Mouse (Mus musculus): ENCODE results near the gene Actbl2. TPM values are rescaled to one million over a fixed set of nuclear protein-coding genes. Genes with fewer than 3 reads are reported as not detected.

Gene Actbl2
- not detected for total RNA-seq (2021)

DNA sequence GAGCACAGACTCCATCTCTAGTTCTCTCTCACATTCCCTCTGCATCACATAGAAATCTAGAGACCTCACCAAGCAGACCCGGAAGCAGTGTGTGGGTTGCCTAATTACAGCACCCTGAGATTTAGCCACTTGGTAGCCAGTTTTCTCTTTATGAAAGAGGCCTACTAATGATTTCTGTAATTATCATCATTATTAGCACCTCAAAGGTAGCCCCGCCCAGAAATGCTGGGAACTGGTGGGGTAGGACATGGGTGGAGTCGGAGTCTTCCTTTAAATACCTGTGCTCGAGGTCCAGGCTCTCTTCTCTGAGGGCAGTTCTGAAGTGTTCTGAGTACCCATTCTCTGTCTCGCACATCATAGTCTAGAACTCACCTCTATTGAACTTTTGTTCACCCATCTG is at the start of gene Actbl2:
Gene Actbl2, plus strand, starts transcription at position 301 of the 400 bp plus-strand sequence.
- DNase-seq, result no peak
- intact Hi-C loops (cut with DNase I), result no loop called here

DNA sequence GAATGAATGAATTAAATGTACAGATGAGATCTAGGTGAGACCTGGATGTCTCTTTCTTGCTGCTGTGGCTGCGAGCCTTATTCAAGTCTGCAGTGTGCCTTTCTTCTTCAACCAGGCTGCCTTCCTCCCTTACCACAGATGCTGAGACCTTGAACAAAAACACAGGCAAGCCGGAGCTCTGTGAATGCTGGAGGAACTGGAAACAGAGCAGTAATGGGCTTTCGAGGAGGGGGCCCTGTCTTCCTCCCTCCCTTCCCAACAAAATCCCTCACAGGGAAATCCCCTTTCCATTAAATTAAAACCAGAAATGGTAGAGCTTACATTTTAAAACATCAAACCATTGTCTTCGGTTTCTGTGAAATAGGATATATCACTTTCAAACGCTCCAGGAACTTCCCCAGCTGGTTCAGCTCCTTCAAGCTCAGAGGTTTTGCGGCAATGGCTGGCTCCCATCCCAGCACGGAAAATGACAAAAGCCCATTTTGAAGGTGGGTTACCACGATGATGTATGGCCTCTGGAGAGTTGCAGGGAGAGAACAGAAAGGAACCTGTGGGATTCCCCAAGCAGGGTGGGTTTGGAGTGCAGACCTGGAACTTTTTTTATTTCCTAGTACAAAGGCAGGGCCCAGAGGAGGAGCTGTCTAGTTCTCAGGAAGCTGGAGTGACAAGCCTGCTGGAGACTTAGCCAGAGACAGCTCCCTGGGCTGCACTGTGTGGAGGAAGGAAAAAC is 44.0 kb upstream of the Actbl2 start:
- intact Hi-C loops (cut with DNase I), result no loop called here
- peak in 1 of 2 experiments; percentile 4 for DNase-seq

DNA sequence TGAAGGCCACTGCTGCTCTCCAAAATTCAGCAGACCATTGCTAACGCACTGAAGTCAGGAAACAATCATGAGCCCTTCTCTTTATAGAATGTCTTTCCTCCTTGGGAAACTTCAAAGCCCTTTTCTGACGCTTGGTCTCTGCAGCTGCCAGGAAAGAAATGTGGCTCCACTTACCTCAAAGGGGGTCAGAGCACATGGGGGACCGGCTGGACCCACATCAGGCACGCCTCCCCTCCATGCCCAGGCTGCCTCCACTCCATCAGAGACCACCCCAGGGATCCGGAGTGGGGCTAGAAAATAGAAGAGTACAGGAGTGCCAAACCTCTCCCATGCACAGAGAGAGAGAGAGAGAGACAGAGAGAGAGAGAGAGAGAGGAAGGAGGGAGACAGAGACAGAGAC is 26.0 kb upstream of the Actbl2 start:
- DNase-seq, result no peak
- intact Hi-C loops (cut with DNase I), result no loop called here

DNA sequence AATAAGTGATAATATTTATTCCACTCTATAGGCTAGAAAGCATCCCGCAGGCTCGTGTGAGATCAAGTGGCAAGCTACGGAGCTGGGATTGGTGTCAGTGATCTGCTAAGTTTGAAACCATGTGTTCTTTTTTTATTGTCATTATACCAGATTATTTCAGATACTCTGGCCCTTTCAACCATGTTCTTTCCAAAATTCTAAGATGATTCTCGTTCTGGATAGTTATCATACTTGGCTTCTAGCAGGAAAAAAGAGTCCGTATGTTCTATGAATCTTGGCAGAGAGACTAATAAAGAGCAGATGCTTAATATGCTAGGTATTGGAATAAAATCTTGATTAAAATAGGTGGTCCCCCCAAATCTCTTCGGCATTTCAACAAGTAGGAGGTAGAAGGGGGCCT is 25.3 kb upstream of the Actbl2 start:
- no peak for DNase-seq
- intact Hi-C loops (cut with DNase I), result no loop called here

DNA sequence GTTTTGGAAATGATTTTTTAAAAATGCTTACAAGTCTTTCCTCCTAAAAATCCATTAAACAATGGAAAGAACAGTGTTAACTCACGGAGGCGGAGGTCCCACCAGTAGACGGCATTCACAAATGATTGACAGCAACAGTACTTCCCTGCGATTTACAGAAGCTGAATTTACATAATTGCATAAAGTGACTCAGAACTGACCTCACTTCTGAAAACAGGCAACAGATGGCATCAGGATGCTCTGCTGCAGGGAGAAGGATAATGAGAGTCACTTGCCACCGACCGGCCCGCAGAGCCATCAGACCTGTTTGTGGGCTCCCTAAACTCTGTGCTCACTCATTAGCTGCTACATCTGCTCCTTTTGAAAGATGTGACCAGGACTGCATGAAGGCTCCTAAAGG is 22.4 kb upstream of the Actbl2 start:
- intact Hi-C loops (cut with DNase I), result loop anchor here (10.0 kb wide), 1 partner anchor 368 kb away; no protein-coding TSS in a partner anchor
- no peak for DNase-seq

DNA sequence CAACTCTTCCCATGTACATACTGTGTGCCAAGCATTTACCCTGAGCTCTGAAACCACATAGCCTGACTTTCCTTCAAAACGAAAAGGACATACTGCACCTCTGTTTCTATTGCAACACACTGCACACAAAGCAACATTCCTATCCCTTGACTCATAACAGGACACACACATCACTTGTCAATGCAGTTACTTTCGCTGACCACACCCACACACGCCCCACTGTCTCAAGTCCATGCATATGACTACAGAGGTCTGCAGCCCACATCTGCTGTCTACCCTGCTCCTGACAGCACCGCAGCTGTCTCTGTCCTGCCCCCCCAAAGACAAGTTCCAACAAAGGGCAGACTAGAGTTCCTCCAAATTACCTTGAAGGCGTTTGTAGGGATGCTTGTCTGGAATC is 21.5 kb upstream of the Actbl2 start:
- intact Hi-C loops (cut with DNase I), result loop anchor here (10.0 kb wide), 1 partner anchor 369 kb away; no protein-coding TSS in a partner anchor
- no peak for DNase-seq

DNA sequence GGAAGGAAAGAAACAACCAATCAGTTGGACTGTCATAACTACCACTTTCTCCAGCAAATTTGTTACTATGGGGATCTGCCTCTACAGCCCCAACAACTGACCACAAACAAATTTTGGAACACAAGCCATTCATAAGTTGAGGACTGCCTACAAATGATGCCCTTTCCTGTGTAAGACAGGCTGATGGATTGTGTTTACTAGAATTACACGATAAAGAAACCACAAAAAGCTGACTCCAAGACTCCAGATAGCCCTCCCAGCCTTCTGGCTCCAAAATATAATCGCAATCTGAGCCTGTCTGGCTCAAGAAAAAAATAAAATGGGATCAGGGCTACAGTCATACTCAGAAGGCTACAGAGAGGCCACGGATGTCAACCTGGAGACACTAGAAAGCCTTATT is 20.2 kb upstream of the Actbl2 start:
- intact Hi-C loops (cut with DNase I), result loop anchor here (10.0 kb wide), 1 partner anchor 370 kb away; no protein-coding TSS in a partner anchor
- no peak for DNase-seq

DNA sequence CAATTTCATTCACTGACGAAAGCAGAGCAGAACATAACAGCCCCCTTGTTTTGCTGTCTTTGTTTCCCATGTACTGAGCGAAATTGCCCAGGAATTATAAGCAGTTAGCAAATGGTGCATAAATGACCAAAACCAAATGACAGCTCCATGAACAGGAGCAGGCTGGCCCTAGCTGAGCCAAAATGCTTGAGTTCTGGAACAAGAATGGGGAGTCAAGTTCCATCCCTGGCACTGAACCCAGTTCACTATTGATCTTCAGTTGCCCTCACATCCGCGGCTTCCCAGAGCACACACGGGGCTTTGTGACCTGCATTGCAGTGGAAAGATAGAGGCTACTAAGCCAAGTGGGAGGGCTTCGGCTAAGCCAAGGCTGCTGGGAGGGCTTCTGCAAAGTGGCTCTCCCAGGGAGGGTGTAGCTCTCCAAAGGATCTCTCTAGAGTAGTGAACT is 19.1 kb upstream of the Actbl2 start:
- intact Hi-C loops (cut with DNase I), result loop anchor here (5.0 to 10.0 kb wide), 2 partner anchors 371 to 1173 kb away; no protein-coding TSS in a partner anchor

DNA sequence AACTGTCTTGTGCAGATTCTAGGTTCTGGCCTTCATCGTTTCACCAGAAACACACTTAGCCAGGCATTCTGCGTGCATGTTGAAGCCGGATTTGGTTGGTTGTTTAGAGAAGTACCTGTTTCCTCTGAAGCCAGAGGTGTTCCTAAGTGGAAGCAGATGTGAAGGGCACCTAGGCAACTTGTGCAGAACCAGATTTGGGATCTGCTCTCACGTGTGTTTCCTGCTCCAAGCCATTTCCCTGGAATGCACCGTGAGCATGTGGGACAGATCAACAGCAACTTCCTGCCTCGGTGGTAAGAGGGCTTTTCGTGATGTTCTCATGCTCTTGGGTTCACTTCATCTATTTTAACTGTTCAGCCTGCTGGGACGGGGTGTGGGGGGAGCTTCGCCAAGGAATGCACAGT is 18.4 kb upstream of the Actbl2 start:
- DNase-seq, result no peak
- intact Hi-C loops (cut with DNase I), result loop anchor here (5.0 to 10.0 kb wide), 2 partner anchors 372 to 1174 kb away; no protein-coding TSS in a partner anchor

More for the DNA sequence above, 19.1 kb upstream of the Actbl2 start:
- peak; percentile 6 to 7 for DNase-seq

DNA sequence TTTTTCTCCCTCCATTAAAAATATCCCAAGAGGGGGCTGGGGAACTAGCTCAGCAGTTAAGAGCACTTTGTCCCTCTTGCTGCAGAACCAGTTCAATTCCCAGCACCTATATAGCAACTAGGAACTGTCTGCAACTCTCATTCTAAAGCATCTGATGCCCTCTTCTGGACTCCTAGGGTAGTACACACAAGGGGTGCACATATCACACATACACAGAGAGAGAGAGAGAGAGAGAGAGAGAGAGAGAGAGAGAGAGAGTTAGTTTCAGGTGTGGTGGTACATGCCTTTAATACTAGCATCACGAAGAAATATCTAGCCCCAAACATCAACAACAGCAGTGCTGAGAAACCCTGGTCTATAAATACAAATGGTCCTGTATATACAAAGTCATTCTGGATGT is 17.5 kb upstream of the Actbl2 start:
- intact Hi-C loops (cut with DNase I), result loop anchor here (5.0 to 10.0 kb wide), 2 partner anchors 372 to 1175 kb away; no protein-coding TSS in a partner anchor

DNA sequence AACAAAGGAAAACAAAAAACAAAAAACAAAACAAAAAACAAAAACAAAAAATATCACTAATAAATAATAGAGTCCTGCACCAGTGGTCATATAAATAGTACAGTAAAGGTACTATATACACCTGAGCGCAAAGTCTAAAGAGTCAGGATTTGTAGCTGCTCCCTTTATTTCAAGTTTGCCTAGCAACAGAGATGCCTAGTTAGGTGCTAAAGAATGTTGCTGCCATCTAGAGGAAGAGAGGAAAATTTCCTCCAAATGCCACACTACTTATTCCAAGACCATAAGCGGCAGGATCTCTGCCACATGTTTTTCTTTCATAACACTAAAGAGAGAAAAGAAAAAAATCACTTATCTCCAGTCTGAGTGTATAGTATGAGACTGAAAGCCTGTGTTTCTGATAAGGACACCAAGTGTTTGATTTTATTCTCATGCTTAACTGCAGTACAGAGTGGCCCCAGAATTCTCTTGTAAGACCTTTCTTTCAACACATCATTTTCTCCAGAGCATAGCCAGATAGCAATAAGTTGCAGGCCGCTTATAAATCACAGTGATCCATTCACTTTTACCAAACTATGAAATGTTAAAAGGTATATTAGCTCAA is 16.8 kb upstream of the Actbl2 start:
- intact Hi-C loops (cut with DNase I), result loop anchor here (1.0 to 10.0 kb wide), 6 partner anchors 173 to 1176 kb away; no protein-coding TSS in a partner anchor
- no peak for DNase-seq

More for the DNA sequence above, 17.5 kb upstream of the Actbl2 start:
- DNase-seq, result no peak

DNA sequence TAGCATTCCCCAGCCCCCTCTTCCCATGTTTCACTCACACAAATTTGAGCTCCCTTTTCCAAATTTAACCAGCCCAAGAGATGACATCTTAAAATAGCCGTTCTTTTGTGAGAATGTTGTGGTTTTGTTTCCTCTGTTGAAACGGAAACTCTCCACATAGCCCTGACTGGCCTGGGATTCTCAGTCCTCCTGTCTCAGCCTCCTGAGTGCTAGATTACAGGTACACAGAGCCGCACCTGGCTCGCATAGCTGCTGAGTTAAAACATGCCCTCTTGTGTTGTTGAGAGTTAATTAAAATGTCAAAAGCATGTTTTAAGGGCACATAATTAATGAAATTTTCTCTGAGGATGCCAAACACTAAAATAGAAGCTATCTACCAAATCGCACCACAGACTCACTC is 3.7 kb upstream of the Actbl2 start:
- intact Hi-C loops (cut with DNase I), result no loop called here
- no peak for DNase-seq

DNA sequence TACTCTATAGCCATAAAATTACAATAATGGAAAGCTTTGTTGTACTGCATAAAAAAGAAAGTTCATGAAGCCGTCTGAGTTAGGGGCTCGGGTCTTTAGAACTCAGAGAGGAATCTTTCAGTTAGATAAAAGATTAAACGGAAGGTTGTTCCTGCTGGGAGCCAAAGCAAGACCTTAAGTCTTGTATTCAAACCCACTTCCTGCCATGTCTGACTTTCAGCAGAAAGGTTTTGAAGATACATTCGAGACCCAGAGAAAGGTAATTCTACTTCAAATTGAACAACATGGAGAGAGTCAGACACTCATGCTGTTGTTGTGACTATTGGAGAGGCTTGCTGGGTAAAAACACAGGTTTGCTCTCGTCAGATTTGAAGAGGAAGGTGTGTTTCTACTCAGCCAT is 3.0 kb upstream of the Actbl2 start:
- intact Hi-C loops (cut with DNase I), result no loop called here
- DNase-seq, result no peak

DNA sequence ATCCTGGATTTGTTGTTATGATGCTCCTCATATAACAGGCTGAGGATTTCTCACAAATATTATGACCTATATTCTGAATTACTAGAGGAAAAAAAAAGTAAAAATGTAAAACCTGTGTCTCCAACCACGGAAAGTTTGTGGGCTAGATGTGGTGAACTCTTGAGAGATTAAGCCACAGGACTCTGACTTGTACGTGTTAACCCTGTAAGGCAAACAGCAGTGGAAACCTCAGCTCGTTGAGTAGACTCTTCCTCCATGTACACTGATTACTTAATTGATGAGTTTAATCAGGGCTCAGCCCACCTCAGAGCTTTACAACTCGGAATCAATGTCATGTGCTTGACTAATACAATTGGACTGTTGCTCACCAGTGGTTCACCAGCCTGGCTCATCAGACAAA is 3.2 kb downstream of the Actbl2 start:
- no peak for DNase-seq
- intact Hi-C loops (cut with DNase I), result no loop called here

DNA sequence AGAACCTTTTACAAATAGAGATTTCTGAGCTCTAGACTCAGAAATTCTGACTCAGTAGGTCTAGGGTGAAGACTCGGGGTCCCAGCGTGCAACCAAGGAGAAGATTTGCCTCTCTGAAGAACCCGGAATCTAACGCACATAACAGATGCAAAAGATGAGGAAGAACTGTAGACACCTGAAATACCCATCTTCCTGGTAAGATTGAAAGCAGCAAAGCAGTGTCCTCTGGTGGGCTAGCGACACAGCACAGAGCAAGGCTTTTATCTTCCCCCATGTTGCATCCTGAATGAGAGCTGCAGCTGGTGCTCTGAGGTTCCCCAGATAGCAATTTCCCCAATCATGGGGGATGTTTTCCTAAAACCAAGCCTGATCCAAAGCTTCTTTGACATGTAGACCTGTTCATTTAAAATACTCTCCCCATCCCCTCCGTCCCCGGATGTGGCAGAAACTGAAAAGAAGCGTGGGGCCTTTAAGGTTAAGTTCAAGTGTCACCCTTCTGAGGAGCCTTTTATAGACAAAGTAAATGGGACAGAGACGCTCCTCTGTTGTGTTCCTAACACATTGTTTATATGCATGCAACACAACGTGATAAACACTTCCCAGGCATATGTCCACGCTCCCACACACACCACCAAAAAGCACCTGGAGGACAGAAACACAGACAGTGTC is 3.7 kb downstream of the Actbl2 start:
- intact Hi-C loops (cut with DNase I), result no loop called here
- DNase-seq, result no peak

DNA sequence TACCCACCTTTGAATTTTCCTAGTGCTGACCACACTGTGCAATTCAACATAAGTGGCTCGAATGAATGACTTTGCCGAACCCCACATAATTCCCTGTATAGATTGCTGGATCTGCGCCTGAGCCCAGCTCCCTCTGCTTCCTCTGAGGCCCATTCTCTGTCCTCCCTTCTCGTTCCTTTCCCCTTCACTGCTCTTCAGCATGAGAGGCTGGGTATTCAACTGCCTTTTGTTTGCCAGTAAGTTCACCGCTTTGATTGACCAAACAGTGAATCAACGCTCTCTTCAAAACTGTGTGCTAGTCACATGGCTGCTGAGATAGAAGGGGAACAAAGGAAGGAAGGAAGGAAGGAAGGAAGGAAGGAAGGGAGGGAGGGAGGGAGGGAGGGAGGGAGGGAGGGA is 4.3 kb downstream of the Actbl2 start:
- no peak for DNase-seq
- intact Hi-C loops (cut with DNase I), result no loop called here

DNA sequence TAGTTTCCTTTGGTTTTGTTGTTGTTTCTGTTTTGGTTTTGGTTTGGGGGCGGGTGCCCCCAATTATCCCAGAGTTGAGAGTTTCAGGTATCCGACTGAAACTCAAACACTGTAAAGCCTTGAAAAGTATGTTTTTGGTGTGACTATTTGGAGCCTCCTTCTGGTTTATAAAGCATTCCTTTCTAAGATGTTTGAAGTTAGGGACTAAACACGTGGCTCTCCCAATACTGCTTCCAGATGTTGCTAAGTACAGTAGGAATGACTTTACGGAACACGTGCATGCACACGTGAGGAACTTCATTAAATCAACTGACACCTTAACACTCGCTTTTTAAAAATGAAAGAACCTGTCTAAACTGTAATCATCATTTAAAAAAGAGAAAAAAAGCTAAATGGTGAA is 4.9 kb downstream of the Actbl2 start:
- intact Hi-C loops (cut with DNase I), result no loop called here
- DNase-seq, result no peak

DNA sequence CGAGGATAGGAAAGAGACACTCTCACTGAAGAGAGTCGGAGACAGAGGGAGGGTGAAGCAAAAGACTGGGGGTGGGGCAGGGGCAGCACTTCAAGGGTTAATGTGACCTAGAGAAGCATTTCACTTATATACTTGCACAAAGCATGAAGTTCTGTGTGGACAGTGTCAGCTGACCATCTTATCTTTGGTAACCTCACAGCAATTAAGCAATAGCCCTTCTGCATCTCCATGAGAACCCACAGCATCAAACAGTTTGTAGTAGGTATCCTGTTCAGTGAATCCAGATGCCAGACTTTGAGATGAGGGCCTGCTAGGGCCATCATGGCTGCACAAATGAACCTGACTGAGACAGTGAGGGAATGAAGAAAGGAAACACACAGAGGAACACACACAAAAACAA is 8.4 kb downstream of the Actbl2 start:
- no peak for DNase-seq
- intact Hi-C loops (cut with DNase I), result no loop called here

DNA sequence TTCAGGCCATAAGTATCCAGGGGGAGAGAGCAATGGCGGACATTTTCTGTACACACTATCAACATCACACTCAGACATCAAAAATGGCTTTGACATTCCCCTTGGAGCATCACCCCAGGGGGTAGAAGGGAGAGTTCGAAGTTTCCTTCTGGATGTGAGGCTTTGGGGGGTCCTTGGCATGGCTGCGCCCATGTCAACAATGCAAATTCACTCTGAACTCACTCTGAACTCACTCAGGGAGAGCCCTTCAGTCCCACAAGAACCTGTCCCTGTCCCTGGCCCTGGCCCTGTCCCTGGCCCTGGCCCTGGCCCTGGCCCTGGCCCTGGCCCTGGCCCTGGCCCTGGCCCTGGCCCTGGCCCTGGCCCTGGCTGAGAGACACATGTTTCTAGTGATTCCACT is 8.9 kb downstream of the Actbl2 start:
- DNase-seq, result no peak

DNA sequence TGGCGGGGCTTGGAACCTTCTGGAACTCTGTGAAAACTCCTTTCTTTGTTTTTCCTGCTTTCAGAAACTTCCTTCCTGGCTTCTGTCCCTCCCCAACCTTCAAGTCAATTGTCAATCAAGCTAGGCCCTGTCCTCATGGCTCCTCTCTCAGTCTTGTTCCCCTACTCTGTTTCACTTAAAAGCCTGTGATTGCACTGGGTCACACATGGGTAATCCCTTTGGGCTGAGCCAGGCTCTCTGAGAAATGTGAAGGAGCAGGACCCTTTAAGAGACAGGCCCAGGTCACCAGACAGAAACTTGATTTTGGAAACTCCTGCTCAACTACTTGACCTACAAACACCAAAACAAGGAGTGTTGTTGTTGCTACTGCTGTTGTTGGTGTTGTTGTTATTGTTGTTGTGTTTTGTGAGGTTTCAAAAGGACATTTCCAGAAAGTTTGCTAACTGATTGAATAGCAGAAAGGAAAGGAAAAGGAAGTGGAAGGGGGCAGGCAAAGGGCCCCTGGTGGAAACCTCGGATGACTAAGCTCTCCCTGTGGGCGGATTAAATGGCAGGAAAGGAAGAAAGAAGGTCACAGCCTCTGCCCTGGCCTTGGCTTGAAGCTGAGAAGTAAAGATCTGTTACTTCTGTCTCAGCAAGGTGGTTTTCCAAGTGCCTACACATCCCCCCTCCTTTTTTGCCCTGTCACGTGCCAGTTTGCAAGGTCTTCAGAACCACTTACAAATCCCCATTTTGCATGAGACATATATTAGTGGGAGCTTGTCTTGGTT is 10.6 kb downstream of the Actbl2 start:
- no peak for DNase-seq
- intact Hi-C loops (cut with DNase I), result no loop called here

More for the DNA sequence above, 8.9 kb downstream of the Actbl2 start:
- intact Hi-C loops (cut with DNase I), result no loop called here

DNA sequence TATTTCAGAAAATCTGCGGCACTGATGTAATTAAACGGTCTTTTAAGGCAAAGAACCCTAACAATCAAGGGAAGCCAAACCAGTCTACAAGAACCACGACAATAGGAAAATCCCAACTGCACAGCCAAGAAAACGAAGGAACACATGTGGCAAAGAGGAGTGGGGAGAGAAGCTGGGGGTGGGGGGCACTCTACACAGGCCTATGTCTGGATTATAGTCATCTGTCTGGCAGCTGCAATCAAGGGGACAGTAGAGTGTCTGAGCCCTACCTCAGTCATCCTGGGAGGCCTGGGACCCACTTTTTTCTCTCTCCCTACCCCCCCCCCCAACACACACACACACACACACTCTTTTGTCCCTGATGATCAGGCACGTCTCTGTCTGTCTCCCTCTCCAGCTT is 12.0 kb downstream of the Actbl2 start:
- intact Hi-C loops (cut with DNase I), result no loop called here
- DNase-seq, result no peak

Data from heart, postnatal 36 days (tissue).